Mouse (Mus musculus) activated CD4-positive, CD25-positive, alpha-beta regulatory T cell, adult 4 months (primary cell): ENCODE data around the gene Tbc1d25. TPM values are rescaled to one million over a fixed set of nuclear protein-coding genes. Genes with fewer than 3 reads are reported as not detected.
A peak's percentile ranks its signal among the peaks of the same experiment; 100 is the strongest.

Experiments used
- ATAC-seq: one replicate; pipeline ENCODE4 v1.8.0; 2017
- polyA plus RNA-seq, 2 experiments: library from polyadenylated mRNA; unstranded; fragments of 100-300 nt; shearing (Covaris generic); gene quantifications; one replicate each; pipeline ENCODE4 v1.2.1; 2017

The Tbc1d25 gene
- polyA plus RNA-seq, 2 experiments from 2014 or later, result 4.1 to 4.5 TPM

GRCm38 (mm10) chrX:8178871-8179270, 2.9 kb upstream of the Tbc1d25 start:
- no peak for ATAC-seq

- no peak for ATAC-seq
These were observed 845 bp downstream of the Tbc1d25 start for GRCm38 (mm10) chrX:8175169-8175503.

GRCm38 (mm10) chrX:8167716-8168647, 8.0 kb downstream of the Tbc1d25 start:
- ATAC-seq, result no peak

GRCm38 (mm10) chrX:8164471-8164870, 11.5 kb downstream of the Tbc1d25 start:
- no peak for ATAC-seq

GRCm38 (mm10) chrX:8163076-8163475, 12.9 kb downstream of the Tbc1d25 start:
- no peak for ATAC-seq

- peak; percentile 82 for ATAC-seq
These were observed 30.6 kb downstream of the Tbc1d25 start, which contains the start of gene Rbm3 for GRCm38 (mm10) chrX:8145153-8145991. Gene Rbm3, minus strand, starts transcription at chrX:8145880.

GRCm38 (mm10) chrX:8143750-8144149, 32.2 kb downstream of the Tbc1d25 start:
- ATAC-seq, result no peak

GRCm38 (mm10) chrX:8142948-8143347, 33.0 kb downstream of the Tbc1d25 start:
- ATAC-seq, result no peak

- ATAC-seq, result no peak
These were observed 34.9 kb downstream of the Tbc1d25 start for GRCm38 (mm10) chrX:8141058-8141457.

GRCm38 (mm10) chrX:8140446-8140845, 35.5 kb downstream of the Tbc1d25 start:
- ATAC-seq, result no peak

GRCm38 (mm10) chrX:8139480-8139879, 36.5 kb downstream of the Tbc1d25 start:
- ATAC-seq, result no peak

- no peak for ATAC-seq
These were observed 40.1 kb downstream of the Tbc1d25 start for GRCm38 (mm10) chrX:8135886-8136285.

- peak; percentile 81 for ATAC-seq
These were observed 43.7 kb downstream of the Tbc1d25 start, which contains the start of gene Wdr13 for GRCm38 (mm10) chrX:8132017-8132976. Gene Wdr13, minus strand, starts transcription at chrX:8132892.

GRCm38 (mm10) chrX:8131393-8131792, 44.6 kb downstream of the Tbc1d25 start:
- ATAC-seq, result no peak

- no peak for ATAC-seq
These were observed 50.7 kb downstream of the Tbc1d25 start for GRCm38 (mm10) chrX:8125235-8125634.

- no peak for ATAC-seq
These were observed 52.0 kb downstream of the Tbc1d25 start for GRCm38 (mm10) chrX:8123821-8124470.

GRCm38 (mm10) chrX:8117264-8117663, 58.7 kb downstream of the Tbc1d25 start:
- ATAC-seq, result no peak

- ATAC-seq, result no peak
These were observed 60.7 kb downstream of the Tbc1d25 start for GRCm38 (mm10) chrX:8115275-8115674.

GRCm38 (mm10) chrX:8105019-8105418, 71.0 kb downstream of the Tbc1d25 start:
- no peak for ATAC-seq
